Mouse (Mus musculus) spleen, adult 2 months (tissue): Measurements from ENCODE around the gene Eng.

Experiments used
- CTCF ChIP-seq: fragments of 200-500 bp; IDR thresholded peaks from 2 replicates; pipeline ENCODE4 v1.5.1; 2011; ENCODE audit warnings: mild to moderate bottlenecking, inconsistent platforms; ENCODE audit not compliant: insufficient read depth, insufficient read length, insufficient replicate concordance; ENCODE audit errors: extremely low read depth
- POLR2A ChIP-seq: fragments of 200-500 bp; IDR thresholded peaks from 2 replicates; pipeline ENCODE4 v1.6.1; 2011; ENCODE audit warnings: low read depth, low read length, inconsistent platforms

- no peak for TF ChIP-seq CTCF
- TF ChIP-seq POLR2A: no peak
These were observed 44.6 kb downstream of the Eng start for GRCm38 (mm10) chr2:32691041-32691440.
